Mouse (Mus musculus) neural tube, embryonic 13.5 days (tissue): ENCODE data around the gene Dnajc4. TPM values are rescaled to one million over a fixed set of nuclear protein-coding genes. Genes with fewer than 3 reads are reported as not detected.

Source experiments
- ATAC-seq: fragments of 200-750 bp; cut with Nextera tagmentation; 2 replicates; pipeline ENCODE4 v1.8.0; 2017; ENCODE audit warnings: low read depth, mild to moderate bottlenecking, moderate TSS enrichment, moderate library complexity
- H3K27ac ChIP-seq: fragments of 300-500 bp; sonication (generic); replicated peaks from 2 replicates; pipeline ENCODE4 v1.5.1; 2015; ENCODE audit warnings: moderate library complexity, mild to moderate bottlenecking, inconsistent platforms
- H3K27me3 ChIP-seq: fragments of 300-500 bp; sonication (generic); 2 replicates; pipeline ENCODE4 v1.6.1; 2015; ENCODE audit warnings: mild to moderate bottlenecking, inconsistent platforms
- H3K36me3 ChIP-seq: fragments of 300-500 bp; sonication (generic); 2 replicates; pipeline ENCODE4 v1.6.1; 2015; ENCODE audit warnings: mild to moderate bottlenecking, inconsistent platforms
- H3K4me1 ChIP-seq: fragments of 300-500 bp; sonication (generic); replicated peaks from 2 replicates; pipeline ENCODE4 v1.6.1; 2015; ENCODE audit warnings: inconsistent platforms
- H3K4me2 ChIP-seq: fragments of 300-500 bp; sonication (generic); 2 replicates; pipeline ENCODE4 v1.6.1; 2015; ENCODE audit warnings: inconsistent platforms, mild to moderate bottlenecking, moderate library complexity
- H3K4me3 ChIP-seq: fragments of 300-500 bp; sonication (generic); 2 replicates; pipeline ENCODE4 v1.5.1; 2015; ENCODE audit warnings: mild to moderate bottlenecking, inconsistent platforms
- H3K9ac ChIP-seq: fragments of 300-500 bp; sonication (generic); 2 replicates; pipeline ENCODE4 v1.6.1; 2015; ENCODE audit warnings: moderate library complexity, mild to moderate bottlenecking, inconsistent platforms
- H3K9me3 ChIP-seq: fragments of 300-500 bp; sonication (generic); 2 replicates; pipeline ENCODE4 v1.6.1; 2016; ENCODE audit warnings: inconsistent platforms
- WGBS: fragments of 180-500 bp; shearing (Covaris S2); methylation state at CpG from one replicate; pipeline ENCODE4 v1.1.7; 2015; 5-methylcytosine and 5-hydroxymethylcytosine counted together
- polyA plus RNA-seq: library from polyadenylated mRNA; unstranded; fragments of >200 nt; fragmentation: Nextera tagmentation; extraction: Ambion mirVana; gene quantifications from 2 replicates; pipeline ENCODE4 v1.2.1, GENCODE M21; 2015

The Dnajc4 gene
- polyA plus RNA-seq, 1 experiment from 2014 or later, result 23.0 TPM

- Histone ChIP-seq H3K9me3 (no peaks in the 10 kb centered on the region), H3K4me3 (peak overlapping the region; percentile 44), H3K4me1 (peaks cover 40% of the 10 kb centered on the region), H3K36me3 (no peaks in the 10 kb centered on the region), H3K27me3 (peaks cover 27% of the 10 kb centered on the region), H3K9ac (peak overlapping the region; percentile 69), H3K27ac (peak overlapping the region; percentile 73), H3K4me2 (peak overlapping the region; percentile 54)
- under 1% methylated on average over 41 of the region's 55 CpGs for WGBS
- peak; percentile 8; the same call in 1 of the 2 replicates for ATAC-seq
Measured at GRCm38 (mm10) chr19:6969665-6970381, 22.5 kb downstream of the Dnajc4 start.

GRCm38 (mm10) chr19:6969291-6969664 is 23.1 kb downstream of the Dnajc4 start:
- peak overlapping the region; percentile 44 for H3K4me3 ChIP-seq
- no peak for ATAC-seq
- H3K4me1 ChIP-seq, result peaks cover 40% of the 10 kb centered on the region
- H3K27ac ChIP-seq, result 0 out of 2 replicates have a peak overlapping the region, but pooled peaks have one; percentile 38
- H3K9ac ChIP-seq, result peak overlapping the region; percentile 69
- no peaks in the 10 kb centered on the region for H3K36me3 ChIP-seq
- WGBS, result under 1% methylated on average over 20 of the region's 20 CpGs
- H3K4me2 ChIP-seq, result peak overlapping the region; percentile 54
- peaks cover 27% of the 10 kb centered on the region for H3K27me3 ChIP-seq
- H3K9me3 ChIP-seq, result no peaks in the 10 kb centered on the region

- peak overlapping the region; percentile 69 for H3K9ac ChIP-seq
- peaks cover 27% of the 10 kb centered on the region for H3K27me3 ChIP-seq
- H3K27ac ChIP-seq, result no peak overlapping the region
- peaks cover 35% of the 10 kb centered on the region for H3K4me1 ChIP-seq
- no peak for ATAC-seq
- 13% methylated on average over 15 of the region's 15 CpGs for WGBS
- H3K4me2 ChIP-seq, result peak overlapping the region; percentile 54
- H3K4me3 ChIP-seq, result peak overlapping the region; percentile 44
- H3K9me3 ChIP-seq, result no peaks in the 10 kb centered on the region
- H3K36me3 ChIP-seq, result no peaks in the 10 kb centered on the region
Measured at GRCm38 (mm10) chr19:6968491-6969271, 23.7 kb downstream of the Dnajc4 start.

GRCm38 (mm10) chr19:6956461-6956860 is 35.9 kb downstream of the Dnajc4 start:
- peaks cover 15% of the 10 kb centered on the region for H3K4me1 ChIP-seq
- H3K27me3 ChIP-seq, result no peaks in the 10 kb centered on the region
- H3K4me2 ChIP-seq, result no peak overlapping the region
- no peak overlapping the region for H3K4me3 ChIP-seq
- no peak overlapping the region for H3K27ac ChIP-seq
- whole genome bisulfite sequencing, result 80% methylated on average over 10 of the region's 10 CpGs
- ATAC-seq, result no peak
- no peak overlapping the region for H3K9ac ChIP-seq
- H3K9me3 ChIP-seq, result no peaks in the 10 kb centered on the region
- peaks cover 56% of the 10 kb centered on the region for H3K36me3 ChIP-seq

GRCm38 (mm10) chr19:6955424-6955823 is 36.9 kb downstream of the Dnajc4 start:
- Histone ChIP-seq H3K27me3 (no peaks in the 10 kb centered on the region), H3K4me1 (peaks cover 16% of the 10 kb centered on the region), H3K4me2 (no peak overlapping the region), H3K9me3 (no peaks in the 10 kb centered on the region), H3K27ac (no peak overlapping the region), H3K36me3 (peaks cover 54% of the 10 kb centered on the region), H3K9ac (peak overlapping the region; percentile 22; the same call in 1 of the 2 replicates), H3K4me3 (no peak overlapping the region)
- ATAC-seq, result no peak
- 84% methylated on average over 7 of the region's 7 CpGs for WGBS

- H3K9ac ChIP-seq, result peak overlapping the region; percentile 38; the same call in 1 of the 2 replicates
- no peaks in the 10 kb centered on the region for H3K27me3 ChIP-seq
- no peak overlapping the region for H3K4me3 ChIP-seq
- peaks cover 25% of the 10 kb centered on the region for H3K4me1 ChIP-seq
- no peak overlapping the region for H3K27ac ChIP-seq
- ATAC-seq, result no peak
- peaks cover 41% of the 10 kb centered on the region for H3K36me3 ChIP-seq
- no peaks in the 10 kb centered on the region for H3K9me3 ChIP-seq
- H3K4me2 ChIP-seq, result no peak overlapping the region
- WGBS, result 49% methylated on average over 9 of the region's 9 CpGs
Measured at GRCm38 (mm10) chr19:6954046-6954445, 38.3 kb downstream of the Dnajc4 start.

GRCm38 (mm10) chr19:6952712-6953037 is 39.7 kb downstream of the Dnajc4 start:
- whole genome bisulfite sequencing, result 35% methylated on average over 3 of the region's 3 CpGs
- Histone ChIP-seq H3K27ac (peak overlapping the region; percentile 97), H3K4me3 (peak overlapping the region; percentile 59), H3K9me3 (no peaks in the 10 kb centered on the region), H3K36me3 (peaks cover 29% of the 10 kb centered on the region), H3K27me3 (no peaks in the 10 kb centered on the region), H3K9ac (peak overlapping the region; percentile 81), H3K4me1 (peaks cover 25% of the 10 kb centered on the region), H3K4me2 (peak overlapping the region; percentile 97)
- ATAC-seq, result no peak

DNA sequence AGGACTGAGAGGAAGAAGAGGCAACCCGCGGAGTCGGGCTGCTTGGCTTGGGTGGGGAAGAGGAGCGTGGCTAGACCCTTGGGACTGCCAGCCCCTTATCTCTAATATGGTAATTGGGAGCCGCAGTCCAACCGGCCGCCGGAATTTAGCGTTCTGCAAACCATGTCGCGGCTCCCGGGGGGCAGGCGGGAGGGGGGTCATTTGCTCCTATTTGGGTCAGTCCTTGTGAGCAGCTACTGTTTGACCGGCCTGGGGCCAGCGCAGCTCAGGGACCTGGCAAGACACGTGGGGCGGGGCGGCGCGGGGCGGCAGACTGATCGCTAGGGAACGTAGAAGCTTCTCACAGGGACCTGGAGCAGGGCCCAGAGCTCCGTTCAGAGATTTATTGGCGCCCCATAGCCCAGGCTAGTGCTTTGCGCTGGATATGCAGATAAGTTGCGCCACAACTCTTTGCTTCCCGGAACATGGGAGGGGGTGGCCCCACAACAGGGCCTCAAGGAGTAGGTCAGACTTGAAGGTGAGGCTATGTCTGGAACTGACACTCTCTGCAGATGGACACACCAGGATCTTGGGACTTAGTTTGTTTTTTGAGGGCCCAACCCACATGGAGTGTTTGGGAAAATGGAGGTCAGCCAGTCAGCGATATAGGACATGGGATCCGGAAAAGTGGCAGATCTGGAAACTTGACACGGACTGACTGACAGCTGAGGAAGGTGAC is 40.2 kb downstream of the Dnajc4 start:
- 4% methylated on average over 31 of the region's 31 CpGs for WGBS
- peak overlapping the region; percentile 81 for H3K9ac ChIP-seq
- ATAC-seq, result peak; percentile 17
- peak overlapping the region; percentile 97 for H3K27ac ChIP-seq
- peaks cover 25% of the 10 kb centered on the region for H3K4me1 ChIP-seq
- H3K4me2 ChIP-seq, result peak overlapping the region; percentile 97
- H3K36me3 ChIP-seq, result peaks cover 25% of the 10 kb centered on the region
- H3K27me3 ChIP-seq, result no peaks in the 10 kb centered on the region
- H3K9me3 ChIP-seq, result no peaks in the 10 kb centered on the region
- peak overlapping the region; percentile 59 for H3K4me3 ChIP-seq

GRCm38 (mm10) chr19:6951381-6951968 is 40.9 kb downstream of the Dnajc4 start:
- H3K4me1 ChIP-seq, result peaks cover 25% of the 10 kb centered on the region
- peak overlapping the region; percentile 81 for H3K9ac ChIP-seq
- peak overlapping the region; percentile 97 for H3K27ac ChIP-seq
- peaks cover 22% of the 10 kb centered on the region for H3K36me3 ChIP-seq
- H3K9me3 ChIP-seq, result no peaks in the 10 kb centered on the region
- peak overlapping the region; percentile 97 for H3K4me2 ChIP-seq
- ATAC-seq, result peak; percentile 89
- no peaks in the 10 kb centered on the region for H3K27me3 ChIP-seq
- WGBS, result under 1% methylated on average over 35 of the region's 35 CpGs
- H3K4me3 ChIP-seq, result peak overlapping the region; percentile 59

- peak overlapping the region; percentile 59 for H3K4me3 ChIP-seq
- peaks cover 24% of the 10 kb centered on the region for H3K36me3 ChIP-seq
- H3K4me2 ChIP-seq, result peak overlapping the region; percentile 97
- no peaks in the 10 kb centered on the region for H3K9me3 ChIP-seq
- under 1% methylated on average over 28 of the region's 28 CpGs for WGBS
- H3K27ac ChIP-seq, result peak overlapping the region; percentile 97
- peak overlapping the region; percentile 81 for H3K9ac ChIP-seq
- H3K27me3 ChIP-seq, result no peaks in the 10 kb centered on the region
- peaks cover 25% of the 10 kb centered on the region for H3K4me1 ChIP-seq
- ATAC-seq, result peak; percentile 66
Measured at GRCm38 (mm10) chr19:6950613-6951153, 41.7 kb downstream of the Dnajc4 start.

- Histone ChIP-seq H3K36me3 (peaks cover 21% of the 10 kb centered on the region), H3K4me3 (peak overlapping the region; percentile 59), H3K9me3 (no peaks in the 10 kb centered on the region), H3K4me1 (peaks cover 25% of the 10 kb centered on the region), H3K4me2 (peak overlapping the region; percentile 97), H3K27me3 (no peaks in the 10 kb centered on the region), H3K27ac (peak overlapping the region; percentile 97), H3K9ac (peak overlapping the region; percentile 81)
- 48% methylated on average over 5 of the region's 5 CpGs for WGBS
- no peak for ATAC-seq
Measured at GRCm38 (mm10) chr19:6949951-6950350, 42.4 kb downstream of the Dnajc4 start.
